Mouse (Mus musculus) spleen, postnatal 14 days (tissue): ENCODE data around the gene Pithd1.

Experiments used
- DNase-seq, 2 experiments: peaks; one replicate each; pipeline ENCODE4 v3.0.0; 2021 to 2022; ENCODE audit warnings: low spot score in 2 of 2

Pithd1 gene

DNA sequence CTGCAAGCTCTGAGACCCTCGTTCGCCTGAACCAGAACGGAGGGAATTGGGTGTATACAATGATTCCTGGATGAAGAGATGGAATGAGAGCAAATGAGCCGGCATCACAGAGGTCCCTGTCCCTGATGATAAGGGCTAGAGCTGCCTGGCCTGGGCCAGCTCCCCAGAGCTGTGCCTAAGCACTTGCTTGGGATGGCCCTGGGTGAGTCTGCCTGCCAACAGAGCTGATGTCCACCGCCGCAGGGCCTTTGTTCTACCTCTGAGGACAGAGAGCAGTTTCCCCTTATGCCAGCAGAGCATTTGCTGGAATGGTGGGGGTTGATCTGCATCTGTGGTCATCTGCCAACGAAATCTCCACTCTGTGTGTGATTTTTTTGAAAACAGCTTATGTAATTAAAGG, 24.9 kb downstream of the Pithd1 start:
- DNase-seq = no peak

DNA sequence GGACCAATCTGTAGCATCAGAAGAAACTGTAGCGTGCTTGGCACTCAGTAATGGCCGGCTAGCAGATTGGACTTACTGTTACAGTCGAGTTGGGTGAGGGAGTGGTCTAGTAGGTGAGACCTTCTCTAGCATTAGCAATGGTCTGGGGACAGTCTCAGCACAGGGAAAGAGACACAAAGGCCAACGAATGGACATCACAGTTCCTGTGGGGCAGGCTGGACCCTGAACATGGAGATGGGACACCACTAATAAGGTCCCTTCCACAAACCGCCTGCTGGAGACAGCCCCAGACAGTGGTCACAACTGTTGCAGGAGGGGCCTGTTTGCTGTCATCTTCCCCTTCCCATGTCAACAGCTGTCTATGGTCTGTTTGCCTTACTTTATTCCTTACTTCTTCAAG, 25.4 kb downstream of the Pithd1 start:
- DNase-seq = no peak

DNA sequence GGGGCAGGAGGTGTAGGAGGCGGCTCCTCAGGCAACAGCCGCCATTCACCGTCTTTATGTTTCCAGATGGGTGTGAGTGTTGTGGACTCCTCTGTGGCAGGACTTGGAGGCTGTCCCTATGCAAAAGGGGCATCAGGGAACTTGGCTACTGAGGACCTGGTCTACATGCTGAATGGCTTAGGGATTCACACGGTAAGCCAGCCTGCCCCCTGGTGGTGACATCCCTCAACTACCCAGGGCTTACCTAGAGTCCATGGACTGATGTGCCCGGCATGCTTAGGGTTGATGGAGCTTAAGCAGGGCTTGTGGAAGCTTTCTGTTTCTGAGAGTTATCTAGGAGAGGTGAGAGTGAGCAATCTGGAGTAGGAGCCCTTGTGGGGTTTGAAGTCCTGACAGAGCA, 26.3 kb downstream of the Pithd1 start:
- peak; percentile 65 to 85 for DNase-seq

DNA sequence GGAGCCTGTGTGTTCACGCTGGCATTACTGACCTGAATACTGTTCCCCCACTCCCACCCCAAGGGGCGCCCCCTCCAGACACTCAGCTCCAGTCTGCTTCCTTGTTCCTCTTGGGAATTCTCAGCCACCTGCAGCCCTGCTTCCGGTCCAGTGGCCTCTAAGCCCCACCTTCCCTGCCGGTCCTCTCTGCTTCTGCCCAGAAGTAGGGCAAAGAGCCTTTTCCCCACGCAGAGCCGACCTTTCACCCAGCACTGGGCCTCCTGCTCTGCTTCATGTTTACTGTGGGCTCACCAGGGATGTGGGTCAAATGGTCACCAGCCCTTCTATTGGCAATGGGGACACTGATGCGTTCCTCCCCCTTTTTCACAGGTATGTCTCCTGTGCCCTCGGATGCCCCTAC, 28.7 kb downstream of the Pithd1 start:
- no peak for DNase-seq

DNA sequence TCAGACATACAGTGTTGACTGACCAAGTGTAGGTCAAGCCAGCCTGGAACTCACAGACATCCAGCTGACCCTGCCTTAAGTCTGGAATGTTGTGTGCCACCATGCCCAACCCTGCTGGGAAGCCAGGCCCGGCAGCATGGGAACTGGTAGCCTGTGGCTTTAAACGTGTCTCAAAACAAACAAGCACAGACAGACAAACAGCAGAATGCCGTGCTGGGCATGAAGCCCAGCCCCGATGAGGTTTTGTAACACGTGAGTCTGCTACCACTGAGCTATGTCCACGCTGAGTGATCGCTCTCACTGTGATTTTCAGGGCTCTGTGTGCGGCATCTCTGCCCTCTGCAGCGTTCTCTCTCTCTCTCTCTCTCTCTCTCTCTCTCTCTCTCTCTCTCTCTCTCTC, 31.2 kb downstream of the Pithd1 start:
- no peak for DNase-seq

DNA sequence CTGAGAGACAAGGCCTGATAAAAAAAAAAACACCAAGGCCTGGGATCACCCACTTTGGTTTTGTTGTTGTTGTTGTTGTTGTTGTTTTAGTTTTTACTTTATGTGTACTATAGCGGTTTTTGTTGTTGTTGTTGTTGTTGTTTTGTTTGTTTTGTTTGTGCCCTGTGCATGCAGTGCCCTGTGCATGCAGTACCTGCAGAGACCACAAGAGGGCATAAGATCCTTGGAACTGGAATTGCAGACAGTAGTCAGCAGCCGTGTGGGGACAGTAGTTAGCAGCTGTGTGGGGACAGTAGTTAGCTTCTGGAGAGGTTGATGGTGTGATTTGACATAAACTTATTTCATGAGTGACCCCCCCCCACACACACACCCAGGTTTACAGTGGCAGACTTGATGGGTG, 32.8 kb downstream of the Pithd1 start:
- peak; percentile 61 to 83 for DNase-seq

DNA sequence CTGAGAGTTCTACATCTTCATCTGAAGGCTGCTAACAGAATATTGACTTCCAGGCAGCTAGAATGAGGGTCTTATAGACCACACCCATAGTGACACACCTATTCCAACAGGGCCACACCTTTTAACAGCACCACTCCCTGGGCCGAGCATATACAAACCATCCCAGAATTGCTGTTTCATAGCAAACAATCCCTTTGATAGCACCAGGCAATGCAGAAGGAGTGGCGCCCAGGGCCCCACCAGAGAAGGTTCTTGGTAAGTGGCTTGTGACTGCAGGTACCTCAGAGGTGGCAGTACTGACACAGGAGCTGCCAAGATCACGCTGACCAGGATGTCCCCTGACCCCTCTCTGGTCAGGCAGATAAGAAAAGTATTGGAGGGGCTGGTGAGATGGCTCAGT, 33.9 kb downstream of the Pithd1 start:
- no peak for DNase-seq

DNA sequence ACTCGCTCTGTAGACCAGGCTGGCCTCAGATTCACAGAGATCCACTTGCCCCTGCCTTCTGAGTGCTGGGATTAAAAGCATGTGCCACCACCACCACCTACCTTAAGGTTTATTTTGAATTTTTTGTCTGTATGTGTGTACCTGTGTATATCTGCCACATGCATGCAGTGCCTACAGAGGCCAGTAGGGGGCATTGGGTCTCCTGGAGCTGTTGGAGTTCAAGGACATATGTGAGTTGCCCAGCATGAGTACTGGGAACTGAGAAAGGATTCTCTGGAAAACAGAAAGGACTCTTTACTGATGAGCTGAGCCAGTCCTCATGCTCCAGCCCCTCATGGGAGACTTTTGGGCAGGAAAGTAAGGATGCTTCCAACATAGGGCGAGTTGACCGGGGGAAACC, 35.6 kb downstream of the Pithd1 start:
- no peak for DNase-seq

DNA sequence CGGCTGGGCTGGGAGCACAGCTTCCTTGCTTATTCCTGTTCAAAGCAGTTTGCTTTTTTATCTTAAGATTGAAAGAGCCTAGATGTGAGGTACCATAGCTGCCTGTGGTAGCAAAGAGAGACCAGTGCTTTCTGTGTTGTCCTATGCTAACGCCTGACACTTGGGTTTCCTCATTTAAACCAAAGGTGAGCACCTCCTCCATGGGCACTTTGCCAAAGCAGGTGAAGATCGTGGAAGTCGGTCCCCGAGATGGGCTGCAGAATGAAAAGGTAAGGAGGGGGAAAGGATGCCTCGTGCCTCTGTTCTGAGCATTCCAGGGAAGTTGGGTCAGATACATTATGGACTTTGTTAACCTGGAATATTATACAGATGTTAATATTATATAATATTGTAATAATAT, 36.7 kb downstream of the Pithd1 start:
- no peak for DNase-seq

DNA sequence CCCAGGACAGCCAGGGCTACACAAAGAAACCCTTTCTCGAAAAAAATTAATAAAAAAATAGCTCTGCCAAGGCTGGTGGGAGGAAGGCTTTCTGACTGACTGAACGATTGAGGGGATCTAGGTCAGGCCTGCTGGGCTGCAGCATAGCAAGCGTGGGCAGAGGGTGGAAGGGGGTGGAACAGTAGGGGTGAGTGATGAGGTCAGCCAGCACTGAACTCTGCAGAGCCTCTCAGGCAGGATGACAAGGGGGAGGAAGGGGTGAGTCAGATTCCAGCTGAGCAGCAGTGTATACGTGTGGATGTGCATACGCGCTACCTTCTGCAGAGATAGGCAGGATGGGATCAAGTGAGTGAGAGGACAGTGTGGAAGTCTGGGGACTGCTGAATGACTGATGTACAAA, 37.2 kb downstream of the Pithd1 start:
- no peak for DNase-seq

DNA sequence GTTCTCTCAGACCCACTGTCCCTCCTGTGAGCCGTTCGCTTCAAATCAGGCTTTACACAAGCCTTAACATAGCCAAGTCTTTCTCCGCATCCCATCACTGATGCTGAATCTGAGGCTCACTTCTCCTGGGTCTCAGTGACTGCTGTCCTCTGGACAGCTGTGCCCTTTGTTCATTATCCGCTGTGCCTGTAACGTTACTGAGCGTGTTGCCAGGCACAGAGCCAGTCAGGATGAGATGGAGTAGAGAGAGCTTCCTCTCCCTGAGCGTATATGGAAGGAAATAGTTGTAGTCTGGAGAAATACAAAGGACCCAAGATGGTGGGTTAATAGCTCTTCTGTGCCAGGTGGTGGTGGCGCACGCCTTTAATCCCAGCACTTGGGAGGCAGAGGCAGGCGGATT, 37.6 kb downstream of the Pithd1 start:
- DNase-seq = no peak

DNA sequence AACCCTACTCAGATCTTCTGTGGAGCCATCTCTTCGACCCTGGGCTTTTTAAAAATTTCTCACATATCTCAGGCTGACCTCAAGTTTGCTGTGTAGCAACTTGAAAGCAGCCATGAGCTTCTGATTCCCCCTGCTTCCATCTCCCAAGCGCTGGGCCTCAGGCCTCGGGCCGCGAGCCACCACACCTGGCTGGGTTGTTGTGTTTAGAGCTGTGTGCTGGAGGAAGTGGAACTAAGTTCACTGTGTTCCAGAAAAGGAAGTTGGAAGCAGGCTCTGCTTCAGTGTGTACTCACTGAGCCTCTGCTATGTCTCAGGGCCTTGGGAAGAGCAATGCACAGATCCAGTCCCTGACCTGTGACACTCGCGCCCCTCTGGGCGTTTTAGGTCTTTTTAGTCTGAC, 38.9 kb downstream of the Pithd1 start:
- no peak for DNase-seq

DNA sequence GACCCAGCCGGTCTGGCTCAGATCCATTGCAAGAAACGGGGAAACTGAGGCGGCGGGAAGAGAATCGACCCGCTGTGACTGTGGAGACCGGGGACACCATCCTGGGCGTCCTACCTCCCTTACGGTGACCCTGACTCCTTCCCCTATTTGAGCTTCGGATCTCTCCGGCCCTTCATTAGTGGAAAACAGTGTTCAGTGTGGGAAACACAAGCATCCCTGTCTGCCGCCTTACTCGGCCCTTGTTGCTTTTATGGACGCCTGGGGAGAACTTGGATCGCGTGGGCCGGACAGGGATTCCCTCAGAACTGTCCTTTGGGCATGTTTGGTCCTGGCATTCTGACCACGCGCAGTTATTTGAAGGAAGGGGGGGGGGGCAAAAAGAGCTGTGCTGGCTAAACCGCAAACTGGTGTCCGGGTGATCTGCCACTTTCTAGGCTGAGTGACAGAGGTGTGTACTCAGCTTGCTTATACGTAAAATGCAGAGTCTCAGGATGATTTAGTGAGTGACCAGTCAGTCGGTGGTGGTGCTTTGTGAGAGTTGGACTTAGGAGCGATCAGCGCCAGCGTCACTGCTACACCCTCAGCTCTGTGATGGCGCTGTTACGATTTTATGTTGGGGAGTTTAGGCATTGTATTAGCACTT, 40.3 kb downstream of the Pithd1 start:
- no peak for DNase-seq

DNA sequence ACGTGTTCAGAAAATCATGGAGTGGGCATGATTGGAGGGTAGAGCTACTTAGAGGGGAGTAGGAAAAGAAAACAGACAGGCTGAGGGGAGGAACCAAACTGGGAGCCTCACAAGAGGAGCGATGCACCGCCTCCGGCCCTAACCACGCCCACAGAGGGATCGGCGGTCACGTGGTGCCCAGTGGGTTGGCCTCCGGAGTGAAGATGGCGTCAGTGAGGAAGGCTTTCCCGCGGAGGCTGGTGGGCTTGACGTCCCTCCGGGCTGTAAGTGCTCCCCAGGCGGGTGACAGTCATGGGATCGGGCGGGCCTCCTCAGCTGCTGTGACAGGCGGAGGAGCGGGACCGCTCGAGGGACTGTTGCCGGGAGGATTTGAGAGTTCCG, 40.8 kb downstream of the Pithd1 start, which contains the start of gene Hmgcl:
TSS of gene Hmgcl (plus strand) at position 171 of the 381 bp plus-strand sequence.
- DNase-seq = peak; percentile 92 to 94

DNA sequence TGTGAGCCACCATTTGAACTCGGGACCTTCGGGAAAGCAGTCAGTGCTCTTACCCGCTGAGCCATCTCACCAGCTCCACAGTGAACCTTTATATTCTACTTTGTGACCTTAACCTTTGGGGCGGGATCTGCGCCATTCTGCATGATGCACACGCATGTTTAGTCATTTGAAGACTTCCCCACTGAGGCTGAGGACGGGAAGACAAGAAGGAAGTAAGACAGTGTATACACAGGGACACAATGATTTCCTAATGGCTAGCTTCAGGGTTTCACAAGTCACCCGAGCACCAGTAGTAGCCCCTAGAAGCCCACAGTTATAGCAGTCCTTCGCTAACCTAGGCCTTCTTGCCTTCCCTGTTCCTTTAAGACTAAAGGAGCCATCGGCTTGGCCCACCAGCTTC, 41.4 kb downstream of the Pithd1 start:
- no peak for DNase-seq

DNA sequence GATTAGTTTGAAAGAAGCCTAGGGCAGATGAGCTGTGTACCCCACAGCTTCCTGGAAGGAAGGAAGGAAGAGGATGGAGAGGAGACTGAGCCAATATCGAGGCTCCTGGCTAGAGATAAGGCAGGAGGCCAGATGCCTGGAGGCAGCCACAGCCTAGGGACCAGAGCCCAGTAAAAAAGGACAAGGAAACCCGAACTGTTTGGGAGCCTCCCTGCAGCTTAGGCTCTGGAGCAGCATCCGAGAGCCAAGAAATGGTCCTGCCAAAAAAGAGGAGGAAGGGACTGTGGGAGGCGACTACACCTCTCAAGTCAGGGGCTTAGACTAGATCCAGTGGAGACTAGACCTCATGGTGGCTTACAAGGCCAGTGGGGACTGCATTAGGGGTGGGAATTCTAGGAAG, 43.7 kb downstream of the Pithd1 start:
- no peak for DNase-seq

DNA sequence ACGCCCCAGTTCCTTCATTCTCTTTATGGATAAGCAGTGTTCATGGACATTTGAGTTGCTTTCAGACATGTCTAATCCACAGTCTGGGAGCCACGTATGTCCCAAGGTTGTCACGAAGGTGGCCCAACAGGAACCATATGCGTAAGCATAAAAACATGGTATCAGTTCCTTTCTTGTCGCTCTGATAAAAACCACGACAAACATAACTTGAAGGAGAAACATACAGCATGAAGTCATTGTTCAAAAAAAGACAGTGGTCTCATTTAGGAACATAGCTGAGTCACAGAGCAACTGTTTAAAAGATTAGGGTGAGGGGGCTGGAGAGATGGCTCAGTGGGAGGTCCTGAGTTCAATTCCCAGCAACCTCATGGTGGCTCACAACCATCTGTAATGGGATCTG, 44.9 kb downstream of the Pithd1 start:
- DNase-seq = no peak

DNA sequence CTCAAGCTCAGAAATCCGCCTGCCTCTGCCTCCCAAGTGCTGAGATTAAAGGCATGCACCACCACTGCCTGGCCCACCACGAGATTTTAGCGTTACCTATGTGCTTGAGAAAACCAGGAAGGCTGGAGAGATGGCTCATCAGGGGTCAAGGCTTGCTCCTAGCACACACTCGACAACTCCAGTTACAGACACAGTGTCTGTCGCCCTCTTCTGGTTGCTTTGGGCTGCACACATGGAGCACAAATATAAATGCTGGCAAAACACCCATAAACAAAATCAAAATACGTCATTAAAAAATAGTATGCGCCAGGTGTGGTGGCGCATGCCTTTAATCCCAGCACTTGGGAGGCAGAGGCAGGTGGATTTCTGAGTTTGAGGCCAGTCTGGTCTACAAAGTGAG, 46.0 kb downstream of the Pithd1 start:
- peak in 1 of 2 experiments; percentile 37 for DNase-seq

DNA sequence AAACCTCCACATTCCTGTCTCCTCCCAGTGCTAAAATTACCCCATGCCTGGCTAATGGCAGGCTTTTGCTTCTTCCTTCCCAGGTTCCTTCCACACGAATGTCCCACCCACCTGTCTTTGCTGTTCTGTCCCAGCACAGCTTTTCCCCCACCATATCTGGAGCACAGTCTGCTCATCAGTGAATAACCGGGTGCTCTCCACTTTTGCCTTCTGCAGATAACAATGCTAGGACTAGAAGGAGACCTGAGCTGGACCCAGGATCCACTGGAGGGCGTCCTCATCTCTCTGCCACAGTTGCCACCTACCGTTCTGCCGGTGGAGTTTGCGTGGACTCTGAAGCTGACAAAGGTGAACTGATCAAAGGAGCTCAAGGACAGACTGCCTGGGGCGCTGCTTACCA, 48.2 kb downstream of the Pithd1 start:
- no peak for DNase-seq

DNA sequence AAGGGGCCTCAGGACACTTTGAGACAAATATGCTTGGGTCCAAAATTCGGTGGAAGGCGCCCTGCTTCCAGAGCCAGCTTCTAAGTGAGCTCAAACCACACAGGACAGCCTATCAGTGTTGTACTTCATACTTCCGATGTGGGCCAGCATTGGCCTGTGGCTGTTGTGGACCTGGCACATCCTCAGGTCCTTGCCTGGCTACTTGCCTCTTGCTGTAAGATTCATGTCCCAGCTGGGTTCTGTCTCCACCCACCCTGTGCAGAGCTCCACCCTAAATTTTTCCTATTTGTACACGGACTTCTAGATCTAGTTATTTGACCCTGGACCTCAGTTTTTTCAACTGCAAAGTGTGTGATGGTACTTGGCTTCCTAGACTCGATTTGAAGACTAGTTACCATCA, 51.6 kb downstream of the Pithd1 start:
- no peak for DNase-seq

DNA sequence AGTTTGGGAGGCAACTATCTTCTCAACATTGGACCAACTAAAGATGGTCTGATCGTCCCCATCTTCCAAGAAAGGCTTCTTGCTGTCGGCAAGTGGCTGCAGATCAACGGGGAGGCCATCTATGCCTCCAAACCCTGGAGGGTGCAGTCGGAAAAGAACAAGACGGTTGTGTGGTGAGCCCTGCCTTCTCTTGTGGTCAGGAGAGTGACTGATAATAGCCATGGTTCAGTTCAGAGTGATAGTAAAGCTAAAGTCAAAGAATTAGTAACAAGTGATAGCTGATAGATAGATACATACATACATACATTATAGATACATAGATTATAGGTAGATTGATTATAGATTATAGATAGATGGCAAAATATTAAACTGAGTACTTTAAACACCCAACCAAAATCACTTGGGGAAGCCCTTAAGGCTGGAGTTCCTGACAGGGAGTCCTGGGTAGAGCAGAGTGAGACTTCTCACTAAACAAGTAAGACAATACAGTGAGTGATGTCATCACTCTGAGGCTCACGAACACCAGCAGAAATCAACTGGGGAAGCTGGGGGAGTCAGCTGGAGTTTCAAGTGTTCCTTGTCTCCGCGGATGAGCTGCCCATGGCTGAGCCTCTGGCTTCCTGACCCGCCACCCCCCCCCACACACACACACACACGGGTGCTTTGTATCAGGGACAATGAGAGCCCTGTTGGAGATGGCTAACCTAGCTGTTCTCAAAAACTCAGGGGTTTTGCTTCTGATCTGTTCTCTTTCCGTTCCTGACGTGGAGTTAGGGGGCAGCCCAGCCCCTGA, 52.2 kb downstream of the Pithd1 start:
- DNase-seq = no peak

DNA sequence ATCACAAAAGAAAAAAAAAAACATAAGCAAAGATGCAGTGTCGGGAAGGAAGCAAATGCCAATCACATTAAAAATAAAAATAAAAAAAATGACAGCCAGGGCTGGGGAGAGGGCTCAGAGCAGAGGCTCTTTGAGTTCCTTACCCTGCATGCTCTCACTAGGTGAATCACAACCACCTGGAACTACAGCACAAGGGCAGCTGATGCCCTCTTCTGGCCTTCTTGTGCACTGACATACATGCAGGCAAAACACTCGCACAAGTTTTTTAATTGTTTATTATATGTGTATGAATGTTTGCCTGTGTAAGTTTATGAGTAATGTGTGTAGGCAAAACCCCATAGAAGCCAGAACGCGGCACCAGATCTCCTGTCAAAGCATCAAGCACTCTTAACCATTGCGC, 55.2 kb downstream of the Pithd1 start:
- no peak for DNase-seq

DNA sequence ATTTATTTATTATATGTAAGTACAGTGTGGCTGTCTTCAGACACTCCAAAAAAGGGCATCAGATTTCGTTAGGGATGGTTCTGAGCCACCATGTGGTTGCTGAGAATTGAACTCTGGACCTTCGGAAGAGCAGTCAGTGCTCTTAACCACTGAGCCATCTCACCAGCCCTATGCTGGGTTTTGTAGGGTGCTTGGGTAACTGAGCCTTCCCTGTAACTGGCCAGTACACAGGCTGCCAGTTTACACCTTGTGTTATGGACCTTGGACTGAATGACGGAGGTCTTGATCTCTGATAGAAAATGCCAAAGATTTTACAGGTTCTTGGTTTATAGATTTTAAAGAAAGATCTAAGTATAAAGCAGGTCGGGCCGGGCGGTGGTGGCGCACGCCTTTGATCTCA, 56.8 kb downstream of the Pithd1 start:
- no peak for DNase-seq

DNA sequence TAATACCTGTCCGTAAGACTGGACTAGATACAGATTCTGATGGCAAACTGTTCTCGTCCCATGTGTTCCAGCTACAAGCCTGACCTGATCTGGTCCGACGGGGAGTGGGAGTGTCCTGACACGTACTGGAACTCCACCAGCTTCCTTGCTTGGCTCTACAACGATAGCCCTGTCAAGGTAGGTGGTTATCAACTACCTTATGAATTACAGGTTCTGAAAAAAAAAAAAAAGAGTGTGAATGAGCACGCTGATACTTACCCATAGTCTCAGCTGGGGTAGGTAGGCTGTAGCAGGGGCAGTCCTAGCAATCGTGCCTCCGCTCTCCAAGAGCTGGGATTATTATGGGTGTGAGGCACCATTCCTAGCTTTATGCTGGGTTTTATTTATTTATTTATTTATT, 57.2 kb downstream of the Pithd1 start:
- DNase-seq = no peak
